Comparison of ENCODE assay signal across 8 mouse cellular contexts in the genomic region with DNA sequence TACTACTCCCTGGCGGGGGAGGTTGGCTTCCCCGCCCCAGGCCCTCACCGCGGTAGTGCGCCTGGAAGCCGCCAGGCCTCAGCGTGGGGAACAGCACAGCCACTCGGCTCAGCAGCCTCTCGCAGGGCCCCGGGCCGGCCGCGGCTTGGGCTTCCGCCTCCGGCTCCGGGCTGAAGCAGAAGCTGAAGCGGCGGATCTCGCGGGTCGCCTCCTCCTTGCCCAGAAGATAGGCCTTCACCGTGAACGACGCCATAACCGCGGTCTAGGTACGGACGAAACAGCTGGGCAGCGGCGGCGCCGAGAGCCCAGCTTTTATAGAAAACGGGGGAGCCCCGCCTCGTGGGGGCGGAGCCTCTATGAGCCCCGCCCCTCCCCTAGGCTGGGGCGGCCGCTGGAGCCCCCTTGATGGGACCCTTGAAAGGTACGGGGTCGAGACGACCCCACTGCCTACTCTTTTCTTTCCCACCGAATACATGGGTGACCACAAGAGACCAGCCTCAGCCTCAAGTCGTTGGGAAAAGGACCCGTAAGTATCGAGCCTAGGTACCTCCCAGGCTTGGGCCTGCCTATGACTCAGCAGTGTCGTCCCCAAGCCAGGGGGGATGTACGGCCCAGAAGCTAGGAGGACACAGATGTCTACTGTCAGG. TPM values are rescaled to one million over a fixed set of nuclear protein-coding genes. Genes with fewer than 3 reads are reported as not detected.
DNase-seq lines count a peak whose midpoint lies in the region; ATAC-seq lines count a peak whose summit lies in the region.

A gene (minus strand): TSS at position 323 of the 647 bp plus-strand sequence.
A gene (plus strand): TSS at position 386 of the 647 bp plus-strand sequence.

- under 1% methylated on average over 48 of the region's 48 CpGs for WGBS in embryonic facial prominence, embryonic 12.5 days
- under 1% methylated on average over 48 of the region's 48 CpGs for WGBS in limb, embryonic 11.5 days
- WGBS in midbrain, embryonic 12.5 days, result under 1% methylated on average over 47 of the region's 48 CpGs

- peak; percentile 86 for DNase-seq in 3134 (ENCODE audit: extremely low read depth, insufficient read length, low spot score)
- DNase-seq in adrenal gland, postnatal 36 days, result peak; percentile 87 to 90
- DNase-seq in heart, adult 11 months, result peak; percentile 99
- peak; percentile 77 for DNase-seq in kidney, adult 11 months
- DNase-seq in limb, embryonic 11.5 days (ENCODE audit: low spot score), result peak; percentile 86
- DNase-seq in skeletal muscle tissue, adult 2 months (ENCODE audit: low read depth, low spot score), result peak; percentile 86

- H3K36me3 ChIP-seq in embryonic facial prominence, embryonic 12.5 days, result peaks cover 25% of the 10 kb centered on the region
- peaks cover 15% of the 10 kb centered on the region for H3K36me3 ChIP-seq in limb, embryonic 11.5 days (ENCODE audit: control insufficient read depth, insufficient read depth, low read length)
- H3K36me3 ChIP-seq in midbrain, embryonic 12.5 days, result peaks cover 23% of the 10 kb centered on the region

- H3K9me3 ChIP-seq in embryonic facial prominence, embryonic 12.5 days, result no peaks in the 10 kb centered on the region
- H3K9me3 ChIP-seq in limb, embryonic 11.5 days (ENCODE audit: control insufficient read depth, low read length), result no peaks in the 10 kb centered on the region
- no peaks in the 10 kb centered on the region for H3K9me3 ChIP-seq in midbrain, embryonic 12.5 days

- no peaks in the 10 kb centered on the region for H3K27me3 ChIP-seq in embryonic facial prominence, embryonic 12.5 days
- no peaks in the 10 kb centered on the region for H3K27me3 ChIP-seq in limb, embryonic 11.5 days (ENCODE audit: control insufficient read depth, insufficient read depth, low read length)
- no peaks in the 10 kb centered on the region for H3K27me3 ChIP-seq in midbrain, embryonic 12.5 days

- H3K4me3 ChIP-seq in embryonic facial prominence, embryonic 12.5 days, result peak within 1 kb of the TSS; percentile 66
- peak within 1 kb of the TSS; percentile 92 for H3K4me3 ChIP-seq in limb, embryonic 11.5 days (ENCODE audit: low read depth, low read length)
- H3K4me3 ChIP-seq in midbrain, embryonic 12.5 days, result peak within 1 kb of the TSS; percentile 92

- peak within 1 kb of the TSS; percentile 94 for H3K27ac ChIP-seq in embryonic facial prominence, embryonic 12.5 days
- H3K27ac ChIP-seq in limb, embryonic 11.5 days (replicated peaks; ENCODE audit: low read depth, low read length), result peak within 1 kb of the TSS; percentile 91
- peak within 1 kb of the TSS; percentile 95 for H3K27ac ChIP-seq in midbrain, embryonic 12.5 days (replicated peaks)

- H3K4me2 ChIP-seq in embryonic facial prominence, embryonic 12.5 days (replicated peaks), result peak within 1 kb of the TSS; percentile 49
- peak within 1 kb of the TSS; percentile 63 for H3K4me2 ChIP-seq in limb, embryonic 11.5 days (ENCODE audit: low read depth, severe bottlenecking)
- peak within 1 kb of the TSS; percentile 62 for H3K4me2 ChIP-seq in midbrain, embryonic 12.5 days (replicated peaks)

- peaks cover 18% of the 10 kb centered on the region; the same call in 1 of the 2 replicates for H3K4me1 ChIP-seq in embryonic facial prominence, embryonic 12.5 days
- H3K4me1 ChIP-seq in limb, embryonic 11.5 days (ENCODE audit: control insufficient read depth, insufficient read depth, low read length), result peaks cover 4% of the 10 kb centered on the region; the same call in 1 of the 2 replicates
- H3K4me1 ChIP-seq in midbrain, embryonic 12.5 days, result peaks cover 8% of the 10 kb centered on the region

- ATAC-seq in embryonic facial prominence, embryonic 12.5 days (ENCODE audit: insufficient number of reproducible peaks, insufficient read depth, low FRiP score, low TSS enrichment), result peak; percentile 62
- ATAC-seq in limb, embryonic 11.5 days (ENCODE audit: insufficient number of reproducible peaks, low FRiP score, low TSS enrichment, low read depth), result peak; percentile 65
- ATAC-seq in midbrain, embryonic 12.5 days (ENCODE audit: low FRiP score, low read depth), result peak; percentile 87

- peak within 1 kb of the TSS; percentile 77 for H3K9ac ChIP-seq in embryonic facial prominence, embryonic 12.5 days
- H3K9ac ChIP-seq in limb, embryonic 11.5 days (ENCODE audit: low read length), result peak within 1 kb of the TSS; percentile 88
- H3K9ac ChIP-seq in midbrain, embryonic 12.5 days (replicated peaks), result peak within 1 kb of the TSS; percentile 87

RNA-seq across cellular contexts. Expression of the first gene that starts in this region (rescaled TPM):
- total RNA-seq in adrenal gland, postnatal 36 days (2021), result 100 to 1,000 TPM; 862 to 881 TPM
- 187 and 192 TPM in 2 replicates for polyA plus RNA-seq in embryonic facial prominence, embryonic 12.5 days (2016; fragmentation: Nextera tagmentation; extraction: Ambion mirVana)
- polyA plus RNA-seq in limb, embryonic 11.5 days (2014; fragmentation: Nextera tagmentation; extraction: Ambion mirVana), result 133 and 136 TPM in 2 replicates
- 193 and 203 TPM in 2 replicates for polyA plus RNA-seq in midbrain, embryonic 12.5 days (2016; fragmentation: Nextera tagmentation; extraction: Ambion mirVana)

RNA-seq across cellular contexts. Expression of the second gene that starts in this region (rescaled TPM):
- 100 to 1,000 TPM; 116 to 149 TPM for total RNA-seq in adrenal gland, postnatal 36 days (2021)
- 38.1 and 40.7 TPM in 2 replicates for polyA plus RNA-seq in embryonic facial prominence, embryonic 12.5 days (2016; fragmentation: Nextera tagmentation; extraction: Ambion mirVana)
- 18.4 and 22.1 TPM in 2 replicates for polyA plus RNA-seq in limb, embryonic 11.5 days (2014; fragmentation: Nextera tagmentation; extraction: Ambion mirVana)
- 40.7 and 45.6 TPM in 2 replicates for polyA plus RNA-seq in midbrain, embryonic 12.5 days (2016; fragmentation: Nextera tagmentation; extraction: Ambion mirVana)

Comparison
In these comparisons a context has a peak if more than half of its experiments do, and no peak if none do; other contexts are left out.
1. Peak in every context shown above with its lines: DNase-seq, ATAC-seq, H3K4me3 ChIP-seq and H3K27ac ChIP-seq.